Mouse (Mus musculus) embryonic facial prominence, embryonic 15.5 days (tissue): ENCODE measurements at regions not wholly inside any gene's neighbourhood (a gene's known extent, or its start where the extent isn't known, plus 50 kb on each side); places are given as distances from the start of the nearest gene placed in this dataset.

ENCODE experiments used
- ATAC-seq: fragments of 200-750 bp; cut with Nextera tagmentation; 2 replicates; pipeline ENCODE4 v1.8.0; 2017; ENCODE audit warnings: low read depth, moderate TSS enrichment; ENCODE audit not compliant: insufficient number of reproducible peaks, low FRiP score, low TSS enrichment
- H3K27ac ChIP-seq: fragments of 300-500 bp; sonication (generic); replicated peaks from 2 replicates; pipeline ENCODE4 v1.5.1; 2015; ENCODE audit warnings: mild to moderate bottlenecking, inconsistent platforms
- H3K27me3 ChIP-seq: fragments of 300-500 bp; sonication (generic); 2 replicates; pipeline ENCODE4 v1.6.1; 2015; ENCODE audit warnings: inconsistent platforms
- H3K36me3 ChIP-seq: fragments of 300-500 bp; sonication (generic); 2 replicates; pipeline ENCODE4 v1.6.1; 2015; ENCODE audit warnings: mild to moderate bottlenecking, inconsistent platforms
- H3K4me1 ChIP-seq: fragments of 300-500 bp; sonication (generic); 2 replicates; pipeline ENCODE4 v1.6.1; 2015; ENCODE audit warnings: inconsistent platforms
- H3K4me2 ChIP-seq: fragments of 300-500 bp; sonication (generic); replicated peaks from 2 replicates; pipeline ENCODE4 v1.6.1; 2015; ENCODE audit warnings: mild to moderate bottlenecking, inconsistent platforms
- H3K4me3 ChIP-seq: fragments of 300-500 bp; sonication (generic); replicated peaks from 2 replicates; pipeline ENCODE4 v1.5.1; 2015; ENCODE audit warnings: mild to moderate bottlenecking, inconsistent platforms
- H3K9ac ChIP-seq: fragments of 300-500 bp; sonication (generic); 2 replicates; pipeline ENCODE4 v1.6.1; 2015; ENCODE audit warnings: inconsistent platforms
- H3K9me3 ChIP-seq: fragments of 300-500 bp; sonication (generic); replicated peaks from 2 replicates; pipeline ENCODE4 v1.6.1; 2016; ENCODE audit warnings: inconsistent platforms
- WGBS: fragments of 180-500 bp; shearing (Covaris S2); methylation state at CpG from one replicate; pipeline ENCODE4 v1.1.7; 2015; 5-methylcytosine and 5-hydroxymethylcytosine counted together

DNA sequence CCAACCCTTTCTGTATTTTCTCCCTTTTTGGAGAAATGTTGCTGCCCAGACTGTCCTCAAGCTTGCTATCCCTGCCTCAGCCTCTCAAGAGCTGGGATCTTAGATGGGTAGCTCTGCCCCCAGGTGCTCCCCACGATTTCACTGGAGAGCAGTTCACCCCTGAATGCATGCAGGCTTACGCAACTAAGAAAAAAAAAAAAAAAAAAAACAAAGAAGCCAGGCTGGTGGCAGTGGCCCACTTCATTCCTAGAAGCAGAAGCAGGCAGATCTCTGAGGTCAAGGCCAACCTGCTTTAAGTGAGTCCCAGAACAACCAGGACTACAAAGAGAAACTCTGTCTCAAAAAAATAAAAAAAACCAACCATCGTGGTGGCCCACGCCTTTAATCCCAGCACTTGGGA lies 51.2 kb upstream of the Fbxo11 start:
- 0 out of 2 replicates have a peak, but pooled peaks cover 3% of the 10 kb centered on the region for H3K4me1 ChIP-seq
- H3K9me3 ChIP-seq: no peaks in the 10 kb centered on the region
- H3K4me2 ChIP-seq: no peak overlapping the region
- H3K4me3 ChIP-seq: no peak overlapping the region
- no peak overlapping the region for H3K9ac ChIP-seq
- no peaks in the 10 kb centered on the region for H3K36me3 ChIP-seq
- ATAC-seq: no peak
- no peak overlapping the region for H3K27ac ChIP-seq
- no peaks in the 10 kb centered on the region for H3K27me3 ChIP-seq
- 87% methylated on average over 4 of the region's 4 CpGs for WGBS

DNA sequence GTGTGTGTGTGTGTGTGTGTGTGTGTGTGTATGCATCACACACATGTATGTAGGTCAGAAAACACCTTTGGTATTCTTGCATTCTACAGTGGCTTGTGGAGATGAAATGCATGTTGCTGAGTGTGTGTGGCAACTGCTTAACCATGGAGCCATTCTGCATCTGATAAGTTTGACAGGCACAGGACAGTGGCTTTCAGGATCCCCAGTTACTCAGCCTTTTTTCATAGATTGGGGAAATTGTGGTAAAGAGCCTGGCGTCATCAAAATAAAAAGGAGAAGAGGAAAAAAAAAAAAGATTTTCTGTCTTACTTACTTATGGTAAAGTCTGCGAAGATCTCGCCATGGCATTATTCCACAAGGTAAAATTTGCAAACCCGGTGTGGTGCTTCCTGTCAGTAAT lies 53.6 kb upstream of the Fbxo11 start:
- Histone ChIP-seq H3K27ac (no peak overlapping the region), H3K4me3 (no peak overlapping the region), H3K27me3 (no peaks in the 10 kb centered on the region), H3K9ac (no peak overlapping the region), H3K36me3 (no peaks in the 10 kb centered on the region), H3K9me3 (no peaks in the 10 kb centered on the region), H3K4me2 (no peak overlapping the region), H3K4me1 (no peaks in the 10 kb centered on the region)
- 88% methylated on average over 4 of the region's 4 CpGs for WGBS
- no peak for ATAC-seq

DNA sequence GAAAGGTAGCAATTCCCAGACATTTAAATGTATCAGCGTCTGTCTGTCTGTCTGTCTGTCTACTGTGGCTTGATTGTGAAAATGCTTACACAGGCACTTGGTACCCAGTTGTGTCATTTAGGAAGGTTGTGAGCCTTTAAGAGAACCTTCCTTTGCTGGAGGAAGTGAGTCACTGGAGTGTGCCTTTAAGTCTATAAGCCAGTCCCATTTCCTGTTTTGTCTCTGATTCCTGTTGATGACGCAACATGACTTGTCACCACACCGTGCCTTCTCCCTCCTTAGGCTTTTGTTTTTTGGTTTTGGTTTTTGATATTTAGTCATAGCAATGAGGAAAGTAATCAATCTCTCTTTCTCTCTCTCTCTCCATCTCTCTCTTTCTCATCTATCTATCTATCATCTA lies 58.6 kb upstream of the Fbxo11 start:
- H3K4me3 ChIP-seq: no peak overlapping the region
- no peak overlapping the region for H3K4me2 ChIP-seq
- ATAC-seq: no peak
- H3K9me3 ChIP-seq: no peaks in the 10 kb centered on the region
- no peak overlapping the region for H3K27ac ChIP-seq
- no peaks in the 10 kb centered on the region for H3K4me1 ChIP-seq
- H3K36me3 ChIP-seq: no peaks in the 10 kb centered on the region
- WGBS: 73% methylated on average over 3 of the region's 3 CpGs
- H3K27me3 ChIP-seq: no peaks in the 10 kb centered on the region
- H3K9ac ChIP-seq: no peak overlapping the region

DNA sequence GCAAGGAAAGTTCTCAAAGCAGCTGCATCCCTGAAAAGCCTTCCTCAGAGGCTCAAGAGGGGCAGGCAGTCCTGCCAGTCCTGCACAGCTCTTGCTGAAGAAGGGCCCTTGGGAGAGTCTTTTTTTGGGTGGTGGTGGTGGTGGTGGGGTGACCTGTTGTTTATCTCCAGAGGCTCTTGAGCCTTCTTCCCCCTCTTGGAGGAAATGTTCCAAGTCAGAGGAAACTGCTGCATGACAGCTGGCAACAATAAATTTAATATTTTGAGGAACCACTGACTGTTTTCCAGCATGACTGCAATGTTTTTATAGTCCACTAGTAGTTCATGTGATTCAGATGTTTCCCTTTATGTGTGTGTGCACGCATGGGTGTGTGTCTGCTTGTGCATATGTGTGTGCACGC lies 62.0 kb upstream of the Fbxo11 start:
- no peak overlapping the region for H3K27ac ChIP-seq
- no peaks in the 10 kb centered on the region for H3K36me3 ChIP-seq
- WGBS: 67% methylated on average over 2 of the region's 2 CpGs
- no peak overlapping the region for H3K4me3 ChIP-seq
- no peak for ATAC-seq
- no peaks in the 10 kb centered on the region for H3K27me3 ChIP-seq
- H3K4me2 ChIP-seq: no peak overlapping the region
- no peaks in the 10 kb centered on the region for H3K9me3 ChIP-seq
- H3K4me1 ChIP-seq: peaks cover 4% of the 10 kb centered on the region; the same call in 1 of the 2 replicates
- no peak overlapping the region for H3K9ac ChIP-seq

DNA sequence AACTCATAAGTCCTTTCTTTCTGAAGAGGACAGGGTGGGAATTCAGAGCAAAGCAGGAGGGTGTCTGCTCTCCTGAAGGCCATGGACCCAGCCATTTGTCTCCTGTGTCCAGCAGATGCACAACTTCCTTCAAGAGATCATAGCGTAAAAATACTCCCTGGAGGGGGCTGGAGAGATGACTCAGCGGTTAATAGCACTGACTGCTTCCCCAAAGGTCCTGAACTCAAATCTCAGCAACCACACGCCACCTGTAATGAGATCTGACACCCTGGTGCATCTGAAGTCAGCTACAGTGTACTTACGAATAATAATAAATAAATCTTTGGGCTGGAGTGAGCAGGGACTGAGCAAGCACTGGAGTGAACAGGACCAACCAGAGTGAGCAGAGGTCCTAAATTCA lies 66.2 kb upstream of the Fbxo11 start:
- no peak for ATAC-seq
- Histone ChIP-seq H3K27ac (no peak overlapping the region), H3K9me3 (no peaks in the 10 kb centered on the region), H3K4me2 (no peak overlapping the region), H3K4me1 (peaks cover 14% of the 10 kb centered on the region; the same call in 1 of the 2 replicates), H3K4me3 (no peak overlapping the region), H3K9ac (no peak overlapping the region), H3K27me3 (no peaks in the 10 kb centered on the region), H3K36me3 (no peaks in the 10 kb centered on the region)
- 72% methylated on average over 4 of the region's 4 CpGs for WGBS

DNA sequence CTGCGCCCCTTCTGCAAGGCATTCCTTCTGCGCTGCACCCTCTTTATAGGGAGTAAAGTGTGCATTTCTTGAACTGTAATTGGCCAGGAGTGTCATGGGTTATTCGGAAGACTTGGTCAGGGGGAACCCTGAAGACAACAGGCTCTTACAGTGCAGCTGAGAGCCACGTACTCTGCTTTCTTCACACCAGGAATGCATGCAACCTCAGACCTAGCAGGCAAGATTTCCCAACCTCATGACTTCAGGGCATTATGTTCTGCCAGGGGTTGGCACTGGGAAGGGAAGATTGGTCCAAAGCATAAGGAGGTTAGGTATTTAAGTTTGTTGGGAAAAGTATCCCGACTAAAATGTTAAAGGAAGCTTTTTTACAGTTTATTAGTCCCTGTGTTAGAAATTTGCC lies 66.9 kb upstream of the Fbxo11 start:
- Histone ChIP-seq H3K4me3 (no peak overlapping the region), H3K27ac (0 out of 2 replicates have a peak overlapping the region, but pooled peaks have one; percentile 44), H3K27me3 (no peaks in the 10 kb centered on the region), H3K9ac (no peak overlapping the region), H3K4me2 (no peak overlapping the region), H3K4me1 (peaks cover 14% of the 10 kb centered on the region; the same call in 1 of the 2 replicates), H3K36me3 (no peaks in the 10 kb centered on the region), H3K9me3 (no peaks in the 10 kb centered on the region)
- WGBS: 73% methylated on average over 5 of the region's 5 CpGs
- 0 out of 2 replicates have a peak, but pooled peaks have one; percentile 29 for ATAC-seq

DNA sequence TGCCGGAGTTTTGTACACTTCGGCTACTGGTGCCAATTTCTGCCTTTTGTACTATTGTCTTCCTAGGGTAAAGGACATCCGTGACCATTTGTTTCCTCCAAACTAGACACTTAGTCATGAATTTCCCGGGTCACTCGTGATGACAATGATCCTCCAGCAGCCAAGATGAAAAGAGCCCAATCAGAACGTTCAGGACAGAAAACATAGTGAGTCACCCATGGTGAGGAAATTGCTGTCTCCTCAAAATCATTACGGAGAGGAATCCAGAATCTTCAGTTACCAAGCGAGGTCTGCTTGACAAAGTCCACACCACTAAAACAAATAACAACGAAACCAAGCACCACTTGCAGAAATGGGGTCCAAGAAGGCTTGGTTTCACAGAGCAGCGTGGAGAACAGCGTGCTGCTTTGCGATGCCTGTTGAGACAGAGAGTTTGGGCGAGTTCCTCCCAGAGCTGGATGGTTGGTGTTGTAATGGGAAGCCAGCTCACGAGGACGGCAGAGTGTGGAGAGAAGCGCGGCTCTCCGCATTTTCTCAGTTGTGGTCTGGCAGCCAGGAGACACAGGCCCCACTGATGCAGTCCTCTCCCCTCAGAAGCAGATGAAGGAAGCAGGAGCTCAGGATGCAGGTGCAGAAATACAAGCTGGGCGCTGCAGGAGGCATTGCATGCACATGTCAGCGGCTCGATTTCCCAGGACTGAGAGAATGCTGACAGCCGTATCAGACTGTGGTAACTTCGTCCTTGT lies 67.7 kb upstream of the Fbxo11 start:
- Histone ChIP-seq H3K27ac (peak overlapping the region; percentile 44; the same call in 1 of the 2 replicates), H3K4me1 (peaks cover 14% of the 10 kb centered on the region; the same call in 1 of the 2 replicates), H3K4me3 (no peak overlapping the region), H3K9ac (no peak overlapping the region), H3K27me3 (no peaks in the 10 kb centered on the region), H3K4me2 (no peak overlapping the region), H3K36me3 (no peaks in the 10 kb centered on the region), H3K9me3 (no peaks in the 10 kb centered on the region)
- peak; percentile 34; the same call in 1 of the 2 replicates for ATAC-seq
- 57% methylated on average over 23 of the region's 23 CpGs for WGBS

DNA sequence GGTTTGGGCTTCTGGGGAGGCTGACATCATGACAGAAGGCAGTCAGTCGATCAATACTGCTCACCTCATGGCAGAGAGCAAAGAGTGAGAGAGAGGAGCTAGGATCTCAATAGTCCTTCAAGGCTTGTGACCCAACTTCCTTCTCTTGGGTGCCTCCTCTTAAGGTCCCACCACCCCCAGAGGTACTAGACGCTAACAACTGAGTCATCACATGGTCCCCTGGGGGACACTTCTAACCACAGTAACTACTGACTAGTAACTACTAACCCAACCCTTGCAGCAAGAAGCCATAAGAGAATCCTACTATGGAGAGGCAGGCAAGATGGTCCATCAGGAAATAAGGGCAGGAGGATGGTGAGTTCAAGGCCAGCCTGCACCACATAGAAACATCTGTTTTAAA lies 69.5 kb upstream of the Fbxo11 start:
- 83% methylated on average over 2 of the region's 2 CpGs for WGBS
- Histone ChIP-seq H3K27ac (no peak overlapping the region), H3K4me3 (no peak overlapping the region), H3K9ac (no peak overlapping the region), H3K9me3 (no peaks in the 10 kb centered on the region), H3K36me3 (no peaks in the 10 kb centered on the region), H3K4me2 (no peak overlapping the region), H3K4me1 (peaks cover 14% of the 10 kb centered on the region; the same call in 1 of the 2 replicates), H3K27me3 (no peaks in the 10 kb centered on the region)
- no peak for ATAC-seq

DNA sequence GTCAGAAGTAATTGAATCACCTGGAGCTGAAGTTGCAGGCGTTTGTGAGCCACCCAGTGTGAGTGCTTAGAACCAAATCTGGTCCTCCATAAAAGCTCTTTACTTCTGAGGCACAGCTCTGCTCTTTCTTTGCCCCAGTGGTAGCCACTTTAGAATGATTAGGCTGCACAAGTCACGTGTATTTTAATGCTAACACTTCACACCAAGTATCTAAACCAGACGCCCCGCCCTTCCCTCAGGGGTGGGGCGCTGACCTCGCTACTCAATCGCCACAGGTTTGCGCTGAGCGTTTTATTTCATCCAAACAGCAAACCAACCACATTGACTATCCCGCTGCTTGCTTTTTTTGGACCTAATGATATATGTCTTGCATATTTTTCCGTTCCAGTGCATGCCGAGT lies 76.4 kb upstream of the Fbxo11 start:
- peak overlapping the region; percentile 13; the same call in 1 of the 2 replicates for H3K4me3 ChIP-seq
- no peaks in the 10 kb centered on the region for H3K9me3 ChIP-seq
- no peak overlapping the region for H3K9ac ChIP-seq
- no peaks in the 10 kb centered on the region for H3K27me3 ChIP-seq
- peak overlapping the region; percentile 36 for H3K4me2 ChIP-seq
- no peaks in the 10 kb centered on the region for H3K36me3 ChIP-seq
- WGBS: 23% methylated on average over 12 of the region's 12 CpGs
- no peak overlapping the region for H3K27ac ChIP-seq
- peaks cover 12% of the 10 kb centered on the region for H3K4me1 ChIP-seq
- no peak for ATAC-seq

DNA sequence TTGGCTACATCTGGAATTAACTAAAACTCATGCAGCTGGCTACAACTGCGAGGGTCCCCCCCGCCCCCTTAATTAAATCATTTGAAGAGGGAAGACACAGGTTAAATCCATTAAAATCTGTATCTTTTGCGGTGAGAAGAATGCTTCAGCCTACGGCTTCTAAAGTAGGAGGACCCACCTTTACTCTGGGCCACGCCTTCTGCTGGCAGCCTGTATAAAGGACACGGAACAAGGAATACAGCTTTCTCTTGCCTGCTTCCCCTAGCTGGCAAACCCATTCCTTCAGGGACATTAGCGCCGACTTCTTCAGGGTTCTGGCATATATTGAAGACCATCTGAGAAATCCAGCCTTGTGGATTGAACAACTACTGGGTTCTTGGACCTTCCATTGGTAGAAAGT lies 76.9 kb upstream of the Fbxo11 start:
- Histone ChIP-seq H3K4me1 (peaks cover 16% of the 10 kb centered on the region), H3K4me2 (peak overlapping the region; percentile 36), H3K9ac (no peak overlapping the region), H3K4me3 (peak overlapping the region; percentile 13; the same call in 1 of the 2 replicates), H3K27me3 (no peaks in the 10 kb centered on the region), H3K36me3 (no peaks in the 10 kb centered on the region), H3K27ac (no peak overlapping the region), H3K9me3 (no peaks in the 10 kb centered on the region)
- ATAC-seq: no peak
- WGBS: 27% methylated on average over 8 of the region's 8 CpGs

DNA sequence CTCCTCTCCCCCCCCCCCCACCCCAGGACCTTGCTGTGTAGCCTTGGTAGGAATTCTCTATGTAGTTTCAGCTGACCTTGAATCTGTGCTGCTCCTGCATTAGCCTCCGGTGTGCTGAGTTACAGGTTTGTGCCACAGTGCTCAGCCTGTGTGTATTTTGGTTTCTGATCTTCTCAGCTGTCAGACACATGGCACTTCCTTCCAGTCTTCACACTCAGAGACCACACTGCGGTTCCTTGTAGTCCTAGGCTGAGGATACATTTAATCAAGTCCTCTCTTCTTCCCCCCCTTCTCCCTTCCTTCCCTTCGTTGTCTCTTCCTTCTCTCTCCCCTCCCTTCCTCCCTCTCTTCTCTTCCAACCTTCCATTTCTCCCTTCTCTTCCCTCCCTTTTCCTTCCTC lies 77.7 kb upstream of the Fbxo11 start:
- Histone ChIP-seq H3K27me3 (no peaks in the 10 kb centered on the region), H3K4me1 (peaks cover 16% of the 10 kb centered on the region), H3K9me3 (no peaks in the 10 kb centered on the region), H3K27ac (no peak overlapping the region), H3K4me2 (no peak overlapping the region), H3K36me3 (no peaks in the 10 kb centered on the region), H3K4me3 (no peak overlapping the region), H3K9ac (no peak overlapping the region)
- WGBS: 63% methylated on average over 3 of the region's 3 CpGs
- ATAC-seq: no peak
